Mouse (Mus musculus) CD4-positive, CD25-positive, alpha-beta regulatory T cell (primary cell): Measurements from ENCODE around the gene Kifc1. TPM values are rescaled to one million over a fixed set of nuclear protein-coding genes. Genes with fewer than 3 reads are reported as not detected.

ENCODE experiments used
- polyA plus RNA-seq: library from polyadenylated mRNA; unstranded; fragments of 100-300 nt; shearing (Covaris generic); gene quantifications from one replicate; pipeline ENCODE4 v1.2.1, GENCODE M21; 2017

The Kifc1 gene
- polyA plus RNA-seq = 9.8 TPM

DNA sequence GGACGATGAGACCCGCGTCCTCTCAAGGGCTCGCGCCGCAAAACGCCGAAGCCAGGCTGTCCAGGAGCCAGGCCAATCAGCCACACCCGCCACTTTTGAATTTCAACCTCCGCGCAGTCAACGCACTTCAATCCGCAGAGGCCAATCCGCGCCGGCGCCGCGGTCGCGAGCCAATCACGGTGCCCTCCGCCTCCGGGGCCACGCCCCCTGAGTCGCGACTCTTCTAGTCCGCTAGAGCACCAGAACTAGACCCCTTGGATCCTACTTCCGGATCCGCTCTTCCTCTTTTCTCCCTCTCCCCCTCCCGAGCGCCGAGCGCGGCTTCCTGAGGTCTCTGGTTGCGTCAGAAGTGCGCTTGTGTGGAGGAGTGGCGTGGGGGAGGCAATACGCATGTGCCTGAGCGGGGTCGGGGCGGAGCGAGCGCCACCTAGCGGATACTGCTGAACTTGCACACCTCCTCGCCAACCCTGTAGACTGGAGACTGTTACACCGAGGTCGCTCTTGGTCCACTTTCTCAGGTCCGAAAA, at the start of gene Kifc1:
Gene Kifc1, minus strand, starts transcription at position 129 of the 527 bp plus-strand sequence.

DNA sequence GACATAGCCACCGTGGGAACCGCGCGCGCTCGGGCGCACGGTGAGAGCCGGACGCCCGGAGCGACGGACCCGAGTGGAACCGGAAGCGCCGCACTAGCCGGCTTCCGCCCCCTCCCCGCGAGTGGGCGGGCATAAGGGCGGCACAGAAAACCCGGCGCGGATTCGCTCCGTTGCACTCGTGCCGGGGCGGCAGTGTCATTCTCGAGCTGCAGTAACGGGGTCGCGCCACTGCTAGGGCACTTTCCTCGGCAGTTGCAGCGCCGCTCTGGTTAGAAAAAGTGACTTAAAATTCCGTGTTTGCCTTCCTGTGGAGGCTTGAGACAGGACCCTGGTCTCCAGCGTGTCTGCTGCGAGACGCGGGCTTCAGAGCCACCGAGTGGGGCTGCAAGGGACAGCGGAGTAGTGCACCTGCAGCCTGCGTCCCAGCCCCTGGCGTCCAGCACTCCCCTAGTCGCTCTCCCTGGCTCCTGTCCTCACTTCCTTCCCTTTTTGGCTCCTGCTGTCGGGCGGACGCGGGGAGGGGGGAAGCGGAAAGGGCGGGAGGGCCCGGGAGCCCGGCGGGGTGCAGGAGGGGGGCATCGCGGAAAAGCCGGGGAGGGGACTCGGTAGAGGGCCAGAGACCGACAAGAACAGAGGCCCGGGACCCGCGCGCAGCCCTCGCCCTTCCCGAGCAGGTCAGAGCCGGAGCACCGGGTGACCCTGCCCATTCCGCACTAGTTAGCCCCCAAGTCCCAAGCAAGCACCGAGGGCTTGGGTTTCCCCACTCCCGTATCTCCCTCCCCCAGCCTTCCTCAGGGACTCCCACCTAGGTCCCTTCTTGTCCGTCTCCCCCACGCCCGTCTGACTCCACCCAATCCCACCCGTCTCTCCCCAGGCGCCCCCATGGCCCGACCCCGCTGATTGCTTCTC, 39.2 kb upstream of the Kifc1 start, which contains the start of gene Rgl2:
Gene Rgl2, plus strand, starts transcription at position 173 of the 909 bp plus-strand sequence.

DNA sequence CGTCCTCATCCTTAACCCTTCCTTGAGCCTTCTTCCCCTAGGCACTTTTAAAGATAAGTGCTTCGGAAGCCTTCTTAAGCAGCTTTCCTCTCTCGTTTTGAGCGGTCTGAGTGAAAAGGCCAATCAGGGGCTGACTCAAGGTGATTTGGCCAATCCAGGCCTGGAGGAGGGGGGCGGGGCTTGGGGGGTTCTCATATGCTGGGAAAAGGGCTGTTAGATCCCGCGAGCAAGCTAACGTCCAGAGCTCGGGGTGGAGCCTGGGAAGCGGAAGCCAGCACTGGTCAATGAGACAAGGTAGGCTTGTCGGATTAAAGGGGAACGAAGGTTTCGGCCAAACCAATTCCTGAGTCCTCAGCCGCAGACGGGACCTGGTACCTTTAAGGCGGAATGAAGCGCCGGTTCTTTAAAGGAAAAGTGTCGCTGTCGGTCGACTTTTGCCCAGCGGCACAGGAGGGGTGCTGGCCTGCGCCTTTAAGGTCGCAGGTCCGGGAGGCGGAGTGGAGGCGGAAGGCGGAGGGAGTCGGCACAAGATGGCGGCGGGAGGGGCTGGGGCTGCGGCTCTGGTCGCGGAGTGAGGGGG, 25.3 kb upstream of the Kifc1 start, which contains the start of the genes Tapbp and Zbtb22:
Gene Tapbp, plus strand, starts transcription at position 229 of the 580 bp plus-strand sequence.
Gene Zbtb22, plus strand, starts transcription at position 234 of the 580 bp plus-strand sequence.

DNA sequence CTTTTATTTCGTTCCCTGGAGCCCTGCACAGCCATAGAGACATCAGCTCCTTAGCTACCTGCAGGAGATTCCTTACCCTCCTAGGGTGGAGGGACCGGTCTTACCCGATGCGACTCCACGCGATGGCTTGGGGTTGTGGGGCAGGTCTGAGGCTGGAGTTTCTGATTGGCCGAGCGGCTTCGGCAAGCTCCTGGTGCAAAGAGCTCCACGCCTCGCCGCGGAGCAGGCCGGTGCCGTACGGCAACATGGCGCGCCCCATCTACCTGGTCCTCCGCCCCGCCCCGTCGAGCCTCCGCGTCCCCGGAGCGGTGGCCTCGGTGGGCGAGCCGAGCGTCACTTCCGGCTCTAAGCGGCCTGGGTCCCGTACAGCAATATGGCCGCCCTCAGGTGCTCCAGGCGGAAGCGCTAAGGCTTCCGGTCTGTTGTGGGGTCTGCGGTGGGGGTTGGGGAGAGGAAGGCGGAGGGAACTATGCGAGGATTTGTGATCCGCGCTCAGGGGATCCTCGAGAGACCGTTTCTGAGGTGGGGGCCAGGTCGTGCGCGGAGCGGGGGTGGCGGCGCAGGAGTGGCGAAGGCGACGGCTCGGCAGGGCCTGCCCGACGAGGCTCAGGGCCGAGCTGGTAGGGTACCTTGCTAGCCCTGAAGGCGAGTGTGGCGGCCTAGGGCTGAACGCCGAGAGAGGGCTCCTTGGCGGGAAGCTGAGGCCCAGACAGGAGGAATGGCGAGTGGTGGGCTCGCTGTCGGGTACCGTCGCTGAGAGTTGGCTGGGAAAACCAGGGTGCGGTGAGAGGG, 18.8 kb upstream of the Kifc1 start, which contains the start of gene Daxx:
Gene Daxx, plus strand, starts transcription at position 338 of the 792 bp plus-strand sequence.

DNA sequence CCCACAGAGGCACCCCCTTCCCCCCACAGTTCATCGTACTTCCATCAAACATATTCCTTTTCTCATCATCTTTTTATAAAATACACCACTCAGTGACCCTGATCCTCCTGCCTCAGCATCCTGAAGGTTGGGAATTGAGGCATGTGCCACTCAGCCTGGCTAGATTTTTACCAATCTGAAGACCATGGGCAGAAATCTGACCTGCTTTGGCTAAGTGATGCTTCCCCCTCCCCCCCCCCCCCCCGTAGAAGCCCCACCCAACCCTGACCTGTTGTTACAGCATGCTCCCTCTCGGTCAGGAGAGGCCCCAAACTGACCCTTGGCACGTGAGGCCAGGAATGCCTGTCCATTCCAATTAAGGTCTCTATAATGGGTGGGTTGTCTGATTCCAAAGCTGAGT, 14.4 kb upstream of the Kifc1 start, which contains the start of gene Platr17:
Gene Platr17, plus strand, starts transcription at position 301 of the 400 bp plus-strand sequence.

DNA sequence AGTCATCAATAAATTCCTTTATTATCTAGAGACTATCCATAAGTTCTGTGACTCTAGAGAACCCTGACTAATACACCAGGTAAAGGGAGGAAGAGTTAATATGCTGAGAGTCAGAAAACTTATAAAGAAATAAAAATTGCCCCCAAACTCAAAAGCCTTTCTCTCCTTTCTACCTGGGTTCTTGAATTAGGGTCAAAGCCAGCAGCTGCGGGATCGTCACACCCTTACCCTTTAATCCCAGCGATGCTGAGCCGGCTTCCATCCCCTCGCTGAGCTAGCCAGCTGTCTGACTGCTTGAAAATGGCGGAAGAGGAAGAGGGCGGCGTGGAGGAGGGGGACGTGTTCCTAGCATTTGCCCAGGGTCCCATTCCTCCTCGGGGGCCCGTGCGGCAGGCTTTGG, 16.9 kb downstream of the Kifc1 start, which contains the start of gene Gm7029:
Gene Gm7029, plus strand, starts transcription at position 301 of the 400 bp plus-strand sequence.

DNA sequence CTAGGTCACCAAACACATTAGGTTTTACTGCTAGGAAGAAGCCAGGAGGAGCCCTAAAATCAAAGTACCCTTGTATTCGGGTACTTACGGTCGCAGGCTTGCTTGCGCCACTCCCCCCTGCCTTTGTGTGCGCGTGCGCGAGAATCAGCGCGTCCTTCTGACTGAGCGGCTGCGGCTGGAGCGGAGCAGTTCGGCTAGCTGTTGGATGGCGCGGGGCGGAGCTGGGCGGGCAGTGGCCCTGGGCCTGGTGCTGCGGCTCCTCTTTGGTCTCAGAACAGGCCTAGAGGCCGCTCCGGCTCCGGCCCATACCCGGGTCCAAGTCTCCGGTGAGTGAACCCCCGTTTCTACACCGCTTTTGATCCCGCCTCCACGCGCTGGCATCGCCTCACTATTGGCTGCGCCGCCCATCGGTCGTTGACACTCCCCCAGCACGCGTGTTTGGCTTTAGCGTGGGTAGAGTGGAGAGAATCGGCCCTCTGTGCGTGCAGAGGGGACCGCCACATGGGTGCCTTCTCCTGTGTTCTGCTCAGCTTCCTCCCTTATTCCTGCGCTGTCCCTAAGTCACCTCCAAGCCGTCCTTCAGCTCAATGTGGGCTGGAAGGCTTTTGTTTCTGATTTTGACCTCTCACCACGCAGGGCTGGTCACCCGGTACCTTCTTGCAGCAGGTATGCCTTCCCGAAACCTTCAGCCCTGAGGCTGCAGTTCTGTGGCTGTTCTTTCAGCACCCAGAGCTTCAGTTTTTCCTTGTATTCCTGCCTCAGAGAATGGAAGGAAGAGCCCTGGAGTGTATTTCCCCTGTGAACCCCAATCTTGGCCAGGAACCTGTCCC, 47.3 kb downstream of the Kifc1 start, which contains the start of gene Cd320:
Gene Cd320, plus strand, starts transcription at position 126 of the 830 bp plus-strand sequence.

Other genes starting within 250 kb of the Kifc1 start
- 381 TPM for gene Hnrnpm, start 203.8 kb downstream of the Kifc1 start, polyA plus RNA-seq
- 122 TPM for gene March2, start 172.0 kb downstream of the Kifc1 start, polyA plus RNA-seq
- gene Rab11b, start 130.1 kb downstream of the Kifc1 start, polyA plus RNA-seq = 284 TPM
- gene Angptl4, start 108.8 kb downstream of the Kifc1 start, polyA plus RNA-seq = 4.3 TPM
- 8.6 TPM for gene Kank3, start 80.1 kb downstream of the Kifc1 start, polyA plus RNA-seq
- gene Rps28, start 66.1 kb downstream of the Kifc1 start, polyA plus RNA-seq = 904 TPM
- gene Ndufa7, start 66.1 kb downstream of the Kifc1 start, polyA plus RNA-seq = 318 TPM
- 19.6 TPM for gene Cd320, start 47.6 kb downstream of the Kifc1 start, polyA plus RNA-seq
- gene Gm7029, start 16.8 kb downstream of the Kifc1 start, polyA plus RNA-seq = not detected
- gene Platr17, start 14.5 kb upstream of the Kifc1 start, polyA plus RNA-seq = 4.2 TPM
- 123 TPM for gene Daxx, start 18.8 kb upstream of the Kifc1 start, polyA plus RNA-seq
- gene Tapbp, start 25.2 kb upstream of the Kifc1 start, polyA plus RNA-seq = 644 TPM
- 22.0 TPM for gene Zbtb22, start 25.2 kb upstream of the Kifc1 start, polyA plus RNA-seq
- 184 TPM for gene Rgl2, start 38.9 kb upstream of the Kifc1 start, polyA plus RNA-seq
- 142 TPM for gene Pfdn6, start 49.7 kb upstream of the Kifc1 start, polyA plus RNA-seq
- gene Wdr46, start 50.0 kb upstream of the Kifc1 start, polyA plus RNA-seq = 72.1 TPM
- gene B3galt4, start 60.8 kb upstream of the Kifc1 start, polyA plus RNA-seq = 34.4 TPM
- gene Vps52, start 65.2 kb upstream of the Kifc1 start, polyA plus RNA-seq = 76.7 TPM
- 2,208 TPM for gene Rps18, start 65.3 kb upstream of the Kifc1 start, polyA plus RNA-seq
- gene H2-K1, start 109.7 kb upstream of the Kifc1 start, polyA plus RNA-seq = 11,991 TPM
- gene Ring1, start 134.0 kb upstream of the Kifc1 start, polyA plus RNA-seq = 35.8 TPM
- 310 TPM for gene H2-Ke6, start 137.4 kb upstream of the Kifc1 start, polyA plus RNA-seq
- gene Slc39a7, start 141.0 kb upstream of the Kifc1 start, polyA plus RNA-seq = 128 TPM
- 72.5 TPM for gene Rxrb, start 141.2 kb upstream of the Kifc1 start, polyA plus RNA-seq
- gene Col11a2, start 148.8 kb upstream of the Kifc1 start, polyA plus RNA-seq = 3.9 TPM
- gene H2-Oa, start 201.7 kb upstream of the Kifc1 start, polyA plus RNA-seq = 27.0 TPM
- 96.3 TPM for gene H2-DMa, start 228.9 kb upstream of the Kifc1 start, polyA plus RNA-seq
- 212 TPM for gene Brd2, start 232.0 kb upstream of the Kifc1 start, polyA plus RNA-seq